Mouse (Mus musculus) embryonic fibroblast, embryonic 13.5 days (primary cell): ENCODE results near the gene Ndufb10.

Source experiments
- CTCF ChIP-seq: IDR thresholded peaks from 2 replicates; pipeline ENCODE4 v1.5.1; 2011; ENCODE audit warnings: mild to moderate bottlenecking, control low read depth, low read length, moderate library complexity, borderline replicate concordance; ENCODE audit not compliant: insufficient read depth
- POLR2A ChIP-seq: IDR thresholded peaks from 2 replicates; pipeline ENCODE4 v1.6.1; 2011; ENCODE audit warnings: low read depth, mild to moderate bottlenecking, control low read depth, low read length, moderate library complexity

GRCm38 (mm10) chr17:24738238-24738637, 14.0 kb upstream of the Ndufb10 start:
- no peak for TF ChIP-seq CTCF
- no peak for TF ChIP-seq POLR2A
